Mouse (Mus musculus) spleen, adult 2 months (tissue): ENCODE measurements around the gene Rab21.

Experiments used
- CTCF ChIP-seq: fragments of 200-500 bp; IDR thresholded peaks from 2 replicates; pipeline ENCODE4 v1.5.1; 2011; ENCODE audit warnings: mild to moderate bottlenecking, inconsistent platforms; ENCODE audit not compliant: insufficient read depth, insufficient read length, insufficient replicate concordance; ENCODE audit errors: extremely low read depth
- POLR2A ChIP-seq: fragments of 200-500 bp; IDR thresholded peaks from 2 replicates; pipeline ENCODE4 v1.6.1; 2011; ENCODE audit warnings: low read depth, low read length, inconsistent platforms

GRCm38 (mm10) chr10:115333528-115333927 is 18.1 kb upstream of the Rab21 start:
- TF ChIP-seq CTCF (no peak), POLR2A (no peak)
